Mouse (Mus musculus) megakaryocyte, embryonic 14.5 days (primary cell): ENCODE data around the gene Slc25a45.

Experiments used
- FLI1 ChIP-seq: IDR thresholded peaks from 2 replicates; pipeline ENCODE4 v1.6.1; 2012; ENCODE audit warnings: low read length, inconsistent platforms, mixed read lengths
- GATA1 ChIP-seq: IDR thresholded peaks from 3 replicates; pipeline ENCODE4 v1.6.1; 2012; ENCODE audit warnings: mixed read lengths, low read length, inconsistent platforms, borderline replicate concordance

DNA sequence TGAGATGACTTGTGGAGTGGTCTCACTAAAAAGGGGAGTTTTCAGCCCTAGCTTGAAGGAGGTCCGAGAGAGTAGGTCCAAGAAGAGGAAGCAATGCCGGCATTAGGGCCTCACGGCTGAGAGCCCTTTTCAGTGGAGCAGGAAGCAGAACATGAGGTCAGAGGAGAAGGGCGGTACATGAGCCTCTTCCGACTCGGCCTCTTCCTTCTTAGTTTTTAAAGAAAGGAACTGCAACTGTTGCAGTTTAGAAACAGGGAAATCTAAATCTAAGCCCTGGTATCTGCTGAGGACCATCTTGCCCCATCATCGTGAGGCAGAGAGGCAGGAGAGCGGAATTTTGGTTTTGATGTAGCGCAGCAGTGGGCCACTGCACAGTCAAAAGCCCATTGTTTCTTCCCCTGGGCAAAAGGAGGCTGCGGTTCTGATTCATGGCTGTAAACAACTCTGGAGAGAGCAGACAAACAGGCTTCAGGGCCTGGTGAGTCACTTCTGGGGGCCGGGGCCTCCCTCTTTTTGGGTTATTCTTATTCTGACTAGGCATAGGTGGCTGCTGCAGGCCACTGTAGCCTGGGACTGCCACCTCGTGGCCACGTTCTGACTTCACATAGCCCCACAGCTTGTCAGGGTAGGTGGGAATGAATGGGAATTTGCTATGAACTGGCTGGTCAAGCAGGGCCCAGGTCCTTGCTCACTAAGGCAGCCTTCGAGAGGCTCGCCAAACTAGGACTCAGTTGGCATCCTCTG, at the start of gene Slc25a45:
- TF ChIP-seq GATA1 (no peak), FLI1 (no peak)
